Mouse (Mus musculus): ENCODE data around the gene B4gat1.
"Not testable (repeated sequence)": the region's sequence is repeated elsewhere in the genome, so short reads cannot be mapped to it uniquely, and the experiment has no call there.

The B4gat1 gene

DNA sequence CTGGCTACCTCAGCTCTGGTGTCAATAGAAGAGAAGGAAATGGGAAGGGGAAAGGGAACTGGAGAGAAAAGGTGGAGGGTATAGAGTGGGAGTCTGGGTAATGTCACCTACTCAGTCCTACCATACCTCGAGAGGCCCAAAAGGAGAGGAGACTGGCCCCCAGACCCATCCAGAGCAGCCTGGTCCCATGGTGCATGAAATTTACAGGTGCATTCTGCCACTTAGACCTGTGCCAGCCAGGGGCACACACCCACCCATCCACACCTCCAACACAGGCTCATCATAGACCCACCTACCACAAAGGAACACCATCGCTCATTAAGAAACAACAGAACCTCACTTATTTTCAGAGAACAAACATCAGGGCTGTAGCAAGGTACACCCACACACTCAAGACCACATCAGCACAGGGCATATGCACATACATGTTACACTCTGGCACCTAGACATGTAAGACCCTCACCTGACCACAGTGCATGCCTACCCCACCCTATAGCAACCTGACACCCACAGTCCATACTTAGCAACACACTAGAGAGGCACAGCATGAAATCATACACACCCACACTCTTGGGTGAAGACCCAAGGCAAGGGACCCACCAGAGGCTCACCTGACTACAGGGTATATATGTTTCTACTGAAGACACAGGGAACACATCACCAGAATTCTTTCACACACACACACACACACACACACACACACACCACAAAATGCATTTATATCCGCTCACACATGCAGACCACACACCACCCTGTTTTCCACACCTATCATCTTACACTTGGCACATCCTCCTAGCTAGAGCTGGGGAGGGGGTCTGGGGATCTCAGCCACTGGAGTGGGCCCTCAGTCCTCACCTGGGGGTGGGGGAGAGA is 45.6 kb downstream of the B4gat1 start:
- DNase-seq (ENCODE audit: low read depth, low spot score) = no peak

DNA sequence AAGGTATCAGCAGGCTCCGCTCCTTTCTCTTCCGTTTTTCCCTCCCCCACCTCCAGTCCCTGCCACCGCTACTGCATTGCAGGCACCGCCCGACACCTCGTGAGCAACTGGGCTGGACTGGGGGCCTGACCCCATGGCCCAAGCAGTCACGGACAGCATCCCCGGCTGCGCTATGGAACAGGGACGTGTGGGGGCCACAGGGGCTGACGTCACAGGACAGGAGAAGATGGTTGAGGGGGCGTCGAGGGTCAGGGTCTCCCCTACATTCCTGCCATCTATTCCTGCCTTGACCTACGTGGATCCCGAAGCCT is 46.2 kb downstream of the B4gat1 start:
- no peak for DNase-seq (ENCODE audit: low read depth, low spot score)

DNA sequence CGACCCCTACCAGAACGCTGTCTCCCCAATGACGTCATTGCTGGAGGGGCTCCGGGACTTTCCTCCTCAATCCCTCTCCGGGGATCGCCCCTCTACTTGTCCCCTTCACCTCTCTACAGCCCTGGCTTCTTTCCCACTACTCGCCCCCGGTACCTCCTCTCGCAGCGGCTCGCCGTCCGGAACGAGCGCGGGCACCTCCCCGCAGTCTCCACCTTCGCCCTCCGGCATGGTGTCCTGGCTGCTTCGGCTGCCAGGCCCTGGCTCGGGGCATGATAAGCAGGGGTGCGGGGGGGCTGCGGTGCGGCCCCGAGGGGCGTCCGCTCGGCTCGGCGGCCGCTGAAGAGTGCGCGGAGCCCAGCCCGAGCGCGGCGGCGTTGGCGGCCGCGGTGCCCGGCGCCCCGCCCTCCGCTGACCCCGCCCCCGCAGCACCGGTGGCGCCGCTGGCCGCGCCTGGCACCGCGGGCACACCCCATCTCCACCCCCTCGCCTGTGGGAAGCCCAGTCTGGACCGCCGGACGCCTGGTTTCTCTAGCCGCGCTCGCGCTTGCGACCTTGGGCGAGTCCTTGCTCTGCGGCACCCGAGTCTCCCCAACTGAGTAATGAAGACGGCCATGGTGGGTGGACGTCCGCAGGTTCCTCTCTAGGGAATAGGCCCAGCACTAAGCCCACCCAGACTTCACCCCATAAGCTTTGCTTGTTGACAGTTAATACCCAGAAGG is 46.7 kb downstream of the B4gat1 start, which contains the start of gene Tmem151a:
Tmem151a (minus strand) TSS at position 387 of the 719 bp plus-strand sequence.
- DNase-seq (ENCODE audit: low read depth, low spot score) = no peak

DNA sequence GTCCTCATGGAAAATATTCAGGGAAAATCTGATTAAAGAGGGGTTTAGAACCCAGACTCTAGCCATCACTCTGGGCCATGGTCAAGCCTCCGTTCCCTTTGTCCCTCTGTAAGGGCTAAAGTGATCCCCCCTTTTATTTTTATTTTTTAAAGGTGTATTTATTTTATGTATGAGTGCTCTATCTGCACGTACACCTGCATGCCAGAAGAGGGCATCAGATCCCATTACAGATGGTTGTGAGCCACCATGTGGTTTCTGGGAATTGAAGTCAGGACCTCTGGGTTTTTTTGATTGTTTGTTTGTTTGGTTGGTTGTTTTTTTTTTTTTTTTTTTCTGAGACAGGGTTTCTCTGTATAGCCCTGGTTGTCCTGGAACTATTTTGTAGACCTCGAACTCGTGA is 47.9 kb downstream of the B4gat1 start:
- DNase-seq (ENCODE audit: low read depth, low spot score) = not testable (repeated sequence)

DNA sequence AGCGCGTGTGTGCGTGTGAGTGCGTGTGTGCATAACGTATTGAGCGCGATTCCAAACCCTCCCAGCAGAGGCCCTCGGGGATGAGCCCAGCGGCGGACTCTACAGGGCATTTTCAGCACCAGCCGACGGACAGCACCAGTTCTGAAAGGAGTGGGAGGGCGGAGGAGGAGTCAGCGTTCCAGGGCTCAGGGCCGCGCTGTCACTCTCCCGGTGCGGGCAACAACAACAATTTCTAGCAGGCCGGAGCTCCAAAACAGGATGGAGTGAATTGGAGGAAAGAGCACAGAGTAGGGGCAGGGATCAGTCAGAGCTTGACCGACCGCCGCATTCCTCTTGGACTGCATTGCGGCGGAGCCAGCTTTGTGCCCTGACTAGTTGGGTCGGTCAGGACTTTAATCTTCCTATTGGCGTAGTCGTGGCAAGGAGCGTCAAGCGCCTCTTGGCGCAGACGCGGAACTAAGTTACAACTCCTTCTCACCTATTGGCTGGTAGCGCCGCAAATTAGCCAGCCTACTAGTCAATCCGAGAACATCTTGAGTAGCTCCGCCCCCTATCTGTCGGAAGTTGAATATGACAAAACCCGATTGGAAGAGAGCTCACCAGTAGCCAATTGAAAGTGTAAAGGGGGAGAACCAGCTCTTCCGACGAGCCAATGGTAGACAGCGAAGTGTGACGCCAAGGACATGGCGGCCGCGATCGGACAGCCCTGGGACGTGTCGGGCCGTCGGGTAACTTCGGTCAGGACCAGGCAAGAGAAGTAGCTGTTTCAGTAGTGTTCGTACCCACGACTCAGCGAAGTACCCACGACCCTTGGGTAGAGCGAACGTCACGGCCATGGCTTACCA is 49.5 kb downstream of the B4gat1 start, which contains the start of gene Yif1a:
Yif1a (plus strand) TSS at position 655 of the 845 bp plus-strand sequence.
- peak; percentile 98 for DNase-seq (ENCODE audit: low read depth, low spot score)

DNA sequence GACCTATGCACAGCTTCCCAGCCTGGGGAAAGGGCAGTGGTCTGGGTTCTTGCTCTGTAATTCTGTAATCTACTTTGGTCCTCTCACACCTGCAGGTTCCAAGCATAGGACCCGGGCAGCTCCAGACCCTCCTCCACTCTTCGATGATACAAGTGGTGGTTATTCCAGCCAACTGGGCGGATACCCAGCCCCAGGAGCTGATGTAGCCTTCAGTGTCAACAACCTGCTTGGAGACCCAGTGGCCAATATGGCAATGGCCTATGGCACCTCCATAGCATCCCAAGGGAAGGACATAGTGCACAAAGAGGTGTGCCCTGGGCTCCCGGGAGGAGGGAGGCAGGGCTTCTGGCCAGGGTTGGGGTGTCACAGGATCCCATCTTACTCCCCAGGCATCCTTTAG is 50.7 kb downstream of the B4gat1 start:
- no peak for DNase-seq (ENCODE audit: low read depth, low spot score)

All from forelimb bud, embryonic 11.5 days (tissue).